Mouse (Mus musculus) CD8-positive naive resting alpha-beta T cell, adult 2 months (primary cell): Measurements from ENCODE around the gene Igfbp7.

Experiments
- DNase-seq, 2 experiments: peaks; one replicate each; pipeline ENCODE4 v3.0.0; 2022; ENCODE audit warnings: low read depth in 2 of 2, low spot score in 2 of 2

The Igfbp7 gene

DNA sequence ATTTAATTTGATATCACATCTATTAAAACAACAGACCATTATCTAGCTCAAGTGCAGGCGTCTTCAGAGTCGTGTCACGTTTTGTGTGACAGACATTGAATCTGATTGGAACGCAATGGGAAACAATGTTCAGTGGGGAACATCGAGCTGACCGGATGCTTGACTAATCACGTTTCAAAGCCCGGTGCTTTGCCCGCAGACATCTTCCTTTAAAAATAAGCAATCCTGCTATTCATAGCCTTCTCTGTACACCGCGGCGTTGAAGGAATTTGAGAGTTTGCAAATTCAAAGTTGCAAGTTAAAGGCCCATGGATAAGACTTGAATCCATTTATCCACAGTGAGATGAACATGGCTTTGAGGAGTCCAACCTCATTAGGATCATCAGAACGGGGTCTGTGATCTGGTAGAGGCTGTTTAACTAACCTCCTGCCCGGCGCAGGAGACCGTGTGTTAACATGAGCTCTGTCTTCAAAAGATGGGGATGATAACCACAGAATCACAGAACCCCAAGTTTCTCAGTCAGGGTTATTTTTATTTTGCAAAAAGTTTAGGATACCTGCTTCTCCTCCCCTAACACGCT is 27.4 kb downstream of the Igfbp7 start:
- DNase-seq: no peak

DNA sequence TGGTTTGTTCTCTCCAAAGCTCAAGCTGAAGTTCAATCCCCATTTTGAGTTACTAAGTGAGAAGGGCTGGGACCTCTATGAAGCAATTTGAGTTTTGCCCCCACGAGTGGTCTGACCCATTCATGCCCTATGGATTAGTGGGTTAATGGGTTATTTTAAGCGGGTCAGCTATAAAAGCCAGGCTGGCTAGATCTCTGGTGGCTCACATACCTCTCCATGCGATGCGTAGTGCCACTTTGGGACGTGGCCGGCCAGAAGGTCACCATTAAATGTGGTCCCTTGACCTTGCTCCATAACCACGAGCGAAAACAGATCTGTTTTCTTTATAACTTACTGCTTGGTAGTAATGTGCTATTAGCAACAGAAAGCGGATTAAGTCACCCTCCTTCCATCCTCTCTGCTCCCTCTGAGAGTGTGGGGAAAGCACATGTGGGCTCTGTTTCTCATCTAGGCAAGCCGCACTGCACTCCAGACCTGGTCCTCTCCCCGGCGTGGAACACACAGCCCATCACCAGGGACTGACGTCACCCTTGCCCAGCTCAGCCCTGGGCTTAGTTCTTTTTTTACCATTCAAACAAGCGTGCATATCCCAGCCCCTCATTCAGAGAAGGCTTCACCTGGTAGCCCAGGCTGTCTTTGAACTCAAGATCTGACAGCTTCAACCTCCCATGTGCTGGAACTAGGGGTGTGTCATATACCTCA is 28.3 kb downstream of the Igfbp7 start:
- no peak for DNase-seq

DNA sequence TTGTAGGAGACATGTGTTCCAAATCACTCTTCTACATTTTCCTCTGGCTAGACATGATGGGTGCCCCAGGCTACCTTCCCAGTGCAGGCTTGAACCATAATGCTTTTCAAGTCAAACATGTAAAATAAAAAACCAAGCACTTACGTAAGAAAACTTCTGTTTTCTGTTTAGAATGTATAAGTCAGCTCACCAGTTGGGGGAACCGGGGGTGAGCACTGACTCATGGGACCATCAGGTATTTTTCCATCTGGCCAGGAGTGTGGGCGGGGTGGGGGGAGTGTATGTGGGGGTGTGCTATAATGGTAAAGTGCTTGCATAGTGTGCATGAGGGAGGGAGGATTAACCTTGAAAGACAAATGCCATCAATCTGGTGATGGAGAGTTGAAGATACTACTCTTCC is 29.8 kb downstream of the Igfbp7 start:
- DNase-seq: no peak

DNA sequence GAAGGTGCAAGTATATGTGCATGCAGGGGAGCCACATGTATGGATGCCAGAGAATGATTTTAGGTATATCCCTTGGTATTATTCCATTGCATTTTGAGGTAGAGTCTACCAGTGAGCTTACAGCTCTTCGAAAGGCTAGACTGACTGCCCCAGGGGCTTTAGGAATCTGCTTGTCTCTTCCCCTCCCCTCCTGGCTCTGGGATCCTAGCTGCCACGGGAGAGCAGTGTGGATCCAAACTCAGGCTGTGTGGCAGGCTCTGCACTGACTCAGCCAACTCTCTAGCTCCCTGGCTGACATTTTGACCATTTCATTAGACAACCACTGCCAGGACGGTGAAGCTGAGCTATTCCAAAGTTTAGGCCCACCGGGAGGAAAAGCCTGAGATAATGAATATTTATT is 32.3 kb downstream of the Igfbp7 start:
- DNase-seq: no peak

DNA sequence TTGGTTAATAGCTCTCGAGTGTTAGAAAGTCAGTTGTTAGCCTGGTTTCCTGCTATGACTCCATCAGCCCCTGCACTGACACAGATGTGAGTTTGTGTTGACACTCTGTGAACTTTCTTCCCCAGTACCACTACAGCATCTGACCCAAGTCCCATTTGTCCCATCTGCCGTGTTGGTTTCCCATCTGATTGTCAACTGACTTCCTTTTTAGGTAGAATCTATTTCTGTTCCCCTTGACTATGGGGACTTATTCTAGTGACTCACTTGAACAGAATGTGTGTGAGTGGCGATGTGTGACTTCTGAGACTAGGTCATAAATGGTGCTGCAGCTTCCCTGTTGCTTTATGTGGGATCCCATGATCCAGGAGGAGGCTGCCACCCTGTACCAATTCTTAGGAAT is 32.9 kb downstream of the Igfbp7 start:
- DNase-seq: no peak

DNA sequence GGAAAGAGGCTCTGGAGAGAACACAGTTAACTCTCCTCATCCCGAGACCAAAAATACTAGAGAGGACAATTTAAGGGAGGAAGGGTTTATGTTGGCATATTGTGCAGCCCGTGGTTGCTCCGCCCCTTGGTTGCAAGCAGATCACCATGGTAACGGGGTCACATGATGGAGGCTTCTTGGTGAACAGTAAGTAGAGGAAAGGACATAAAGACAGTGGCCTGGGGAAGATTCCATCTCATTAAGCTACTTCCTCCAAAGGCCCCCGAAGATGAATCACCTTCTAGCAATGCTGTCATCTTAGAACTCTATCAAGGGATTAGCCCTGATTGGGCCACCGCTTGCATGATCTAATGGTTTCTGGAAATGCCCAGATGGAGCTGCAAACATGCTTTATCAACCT is 35.1 kb downstream of the Igfbp7 start:
- no peak for DNase-seq

- no peak for DNase-seq
Observed at GRCm38 (mm10) chr5:77372242-77372641, 35.6 kb downstream of the Igfbp7 start.

DNA sequence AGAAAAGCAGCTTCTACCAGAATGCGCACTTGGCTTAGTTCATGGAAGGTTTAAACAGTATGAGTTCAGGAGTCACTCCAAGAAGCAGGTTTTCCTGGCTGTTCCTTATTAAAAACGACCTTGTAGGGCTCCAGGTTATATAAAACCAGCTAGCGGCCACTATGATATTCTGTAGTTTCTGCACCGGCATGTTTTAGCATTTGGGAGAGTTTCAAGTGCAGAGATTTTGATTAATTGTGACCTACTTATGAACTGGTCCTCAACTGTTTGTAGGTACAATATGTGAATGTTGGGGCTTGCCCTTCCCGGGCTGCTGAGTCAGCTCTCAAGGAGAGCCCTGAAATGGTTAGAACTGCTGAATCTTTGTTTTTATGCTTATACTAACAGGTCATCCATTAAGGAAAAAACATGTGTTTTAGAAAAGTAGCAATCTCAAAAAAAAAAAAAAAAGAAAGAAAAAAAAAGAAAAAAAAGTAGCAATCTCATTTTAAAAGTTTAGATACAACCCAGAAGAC is 37.4 kb downstream of the Igfbp7 start:
- DNase-seq: no peak

DNA sequence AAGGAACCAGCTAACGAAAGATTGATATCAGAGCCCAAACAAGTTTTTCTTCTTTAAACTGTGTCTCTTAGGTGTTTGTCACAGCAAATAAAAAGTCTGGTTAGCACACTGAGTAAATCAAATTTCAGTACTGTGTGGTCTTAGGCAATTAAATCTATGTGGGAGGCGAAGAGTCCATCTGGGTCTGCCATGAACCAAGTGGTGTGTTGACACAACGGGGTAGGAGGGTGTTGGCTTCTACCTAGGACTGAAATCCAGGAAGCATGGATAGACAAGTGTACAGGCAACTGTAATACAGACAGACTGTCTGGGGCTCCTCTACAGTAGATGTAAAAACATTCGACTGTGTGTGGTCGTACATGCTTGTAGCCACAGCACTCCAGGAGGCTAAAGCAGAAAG is 38.4 kb downstream of the Igfbp7 start:
- no peak for DNase-seq

DNA sequence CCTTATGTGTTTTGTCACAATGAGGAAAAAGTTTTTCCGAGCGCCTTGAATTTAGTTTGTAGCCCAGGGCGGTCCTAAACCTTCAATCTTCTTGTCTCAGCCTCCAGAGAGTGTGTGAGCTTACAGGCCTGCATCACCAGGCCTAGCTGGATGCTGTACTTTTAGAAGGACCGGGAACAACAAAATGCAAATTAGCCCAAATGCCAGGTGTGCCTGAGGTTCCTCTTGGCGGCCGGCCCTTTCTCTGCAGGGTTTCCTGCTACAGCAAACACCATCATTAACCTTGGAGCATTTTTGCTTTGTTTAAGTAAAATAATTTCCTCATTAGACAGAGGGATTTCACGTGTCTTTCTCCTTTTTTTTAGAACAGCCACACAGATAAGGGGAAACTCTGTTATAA is 39.6 kb downstream of the Igfbp7 start:
- no peak for DNase-seq

GRCm38 (mm10) chr5:77367682-77368081 is 40.2 kb downstream of the Igfbp7 start:
- no peak for DNase-seq

DNA sequence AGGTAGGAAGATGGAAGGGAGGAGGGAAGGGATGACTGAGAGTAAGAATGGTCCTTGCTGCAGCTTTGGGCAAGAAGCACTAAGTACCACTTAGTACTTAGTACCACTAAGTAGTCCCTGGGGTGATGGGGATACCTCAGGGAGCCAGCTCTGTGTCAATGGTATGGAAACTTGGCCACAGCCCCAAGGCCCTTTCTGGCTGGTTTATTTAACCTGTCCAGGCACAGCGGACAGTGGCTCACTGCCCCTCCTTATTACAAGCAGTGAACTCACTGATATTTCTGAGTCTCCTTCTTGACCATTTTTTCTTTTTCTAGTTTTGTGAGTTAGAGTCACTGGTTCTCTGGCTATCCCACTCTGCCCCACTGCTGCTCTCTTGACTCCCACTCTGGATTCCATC is 40.7 kb downstream of the Igfbp7 start:
- no peak for DNase-seq

GRCm38 (mm10) chr5:77366313-77366712 is 41.5 kb downstream of the Igfbp7 start:
- DNase-seq: no peak

GRCm38 (mm10) chr5:77364443-77365038 is 43.3 kb downstream of the Igfbp7 start:
- DNase-seq: no peak

GRCm38 (mm10) chr5:77363650-77364049 is 44.2 kb downstream of the Igfbp7 start:
- no peak for DNase-seq

DNA sequence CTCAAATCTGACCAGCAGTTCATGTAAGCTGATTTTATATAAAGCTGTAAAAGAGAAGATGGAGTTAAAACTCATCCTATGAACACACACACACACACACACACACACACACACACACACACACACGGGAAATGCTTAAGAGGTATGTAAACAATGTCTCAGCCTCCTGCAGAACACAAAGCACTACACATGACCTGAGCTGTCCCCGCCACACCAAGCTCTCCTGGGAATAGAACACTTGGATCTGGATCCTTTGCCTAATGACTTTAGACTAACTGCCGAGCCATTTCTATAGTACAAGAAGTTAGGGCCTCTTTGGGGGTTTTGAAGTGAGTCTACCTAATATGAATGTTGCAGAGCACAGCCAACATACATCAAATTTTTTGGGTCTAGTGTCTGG is 45.7 kb downstream of the Igfbp7 start:
- no peak for DNase-seq

GRCm38 (mm10) chr5:77361006-77361405 is 46.8 kb downstream of the Igfbp7 start:
- no peak for DNase-seq

GRCm38 (mm10) chr5:77359971-77360370 is 47.9 kb downstream of the Igfbp7 start:
- no peak for DNase-seq

DNA sequence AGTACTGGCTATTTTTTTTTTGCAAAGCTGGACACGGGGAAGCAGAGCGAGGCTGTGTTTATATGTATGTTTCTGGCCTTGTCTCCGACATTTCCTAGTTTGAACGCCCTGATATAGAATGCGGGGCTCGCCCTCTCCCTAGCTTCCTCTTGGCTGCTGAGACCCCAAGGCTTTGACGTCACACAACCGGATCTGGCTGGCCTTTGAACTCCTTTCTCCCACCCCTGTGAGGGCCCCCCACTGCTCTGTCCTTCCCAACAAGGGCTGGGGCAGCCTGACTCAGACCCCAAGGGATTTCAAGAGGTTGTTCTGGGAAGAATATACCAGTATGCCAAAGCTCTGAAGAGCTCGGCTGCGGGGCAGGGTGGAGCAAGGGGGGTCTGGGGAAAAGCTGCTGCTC is 49.5 kb downstream of the Igfbp7 start:
- DNase-seq: no peak

DNA sequence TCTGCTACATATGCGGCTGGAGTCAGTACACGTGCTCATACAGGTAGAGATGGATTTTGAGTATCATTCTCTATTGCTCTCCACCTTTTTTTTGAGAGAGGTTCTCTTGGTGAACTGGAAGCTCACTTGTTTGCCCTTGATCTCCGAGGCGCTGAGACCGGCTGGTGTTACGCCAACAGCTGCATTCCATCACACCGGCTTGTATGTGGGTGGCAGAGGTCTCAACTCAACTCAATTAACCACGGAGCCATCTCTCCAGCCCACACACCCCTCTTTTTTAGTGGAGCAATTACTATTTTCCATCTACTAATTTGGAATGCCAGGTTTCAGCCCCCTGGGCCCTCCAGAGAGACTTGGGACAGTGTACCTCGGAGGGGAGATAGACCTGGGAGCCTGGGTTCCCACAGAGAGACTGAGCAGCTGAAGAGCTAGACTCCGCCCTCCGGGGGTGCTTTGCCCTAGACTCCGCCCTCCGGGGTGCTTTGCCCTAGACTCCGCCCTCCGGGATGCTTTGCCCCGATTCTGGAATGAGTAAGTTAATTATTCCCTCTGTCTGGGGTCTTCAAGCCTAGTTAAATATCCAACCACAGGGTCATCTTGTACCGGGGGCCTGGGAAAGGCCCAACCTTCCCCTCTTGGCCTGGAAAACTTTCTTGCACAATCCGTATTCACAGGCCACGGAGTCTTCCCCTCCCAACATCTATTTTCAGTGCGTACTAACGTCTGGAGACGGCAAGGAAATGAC is 50.3 kb downstream of the Igfbp7 start:
- DNase-seq: peak; percentile 18 to 51

GRCm38 (mm10) chr5:77355307-77356265 is 52.3 kb downstream of the Igfbp7 start:
- DNase-seq: no peak
